Mouse (Mus musculus) liver, embryonic 13.5 days (tissue): ENCODE results near the gene Lipc. TPM values are rescaled to one million over a fixed set of nuclear protein-coding genes. Genes with fewer than 3 reads are reported as not detected.
A peak's percentile ranks its signal among the peaks of the same experiment; 100 is the strongest.

Source experiments
- ATAC-seq: fragments of 200-750 bp; cut with Nextera tagmentation; 2 replicates; pipeline ENCODE4 v1.8.0; 2017; ENCODE audit warnings: low read depth, mild to moderate bottlenecking, moderate number of reproducible peaks, moderate library complexity
- DNase-seq: peaks from one replicate; pipeline ENCODE4 v3.0.0; 2022
- H3K27ac ChIP-seq: fragments of 300-500 bp; sonication (generic); 2 replicates; pipeline ENCODE4 v1.5.1; 2015; ENCODE audit warnings: moderate library complexity, mild to moderate bottlenecking, inconsistent platforms
- H3K27me3 ChIP-seq: fragments of 300-500 bp; sonication (generic); 2 replicates; pipeline ENCODE4 v1.6.1; 2015; ENCODE audit warnings: mild to moderate bottlenecking, inconsistent platforms
- H3K36me3 ChIP-seq: fragments of 300-500 bp; sonication (generic); 2 replicates; pipeline ENCODE4 v1.6.1; 2015; ENCODE audit warnings: mild to moderate bottlenecking, inconsistent platforms
- H3K4me1 ChIP-seq: fragments of 300-500 bp; sonication (generic); replicated peaks from 2 replicates; pipeline ENCODE4 v1.6.1; 2015; ENCODE audit warnings: inconsistent platforms
- H3K4me2 ChIP-seq: fragments of 300-500 bp; sonication (generic); 2 replicates; pipeline ENCODE4 v1.6.1; 2015; ENCODE audit warnings: inconsistent platforms, mild to moderate bottlenecking, moderate library complexity
- H3K4me3 ChIP-seq: fragments of 300-500 bp; sonication (generic); replicated peaks from 2 replicates; pipeline ENCODE4 v1.5.1; 2015; ENCODE audit warnings: mild to moderate bottlenecking, inconsistent platforms
- H3K9ac ChIP-seq: fragments of 300-500 bp; sonication (generic); 2 replicates; pipeline ENCODE4 v1.6.1; 2015; ENCODE audit warnings: mild to moderate bottlenecking, inconsistent platforms
- H3K9me3 ChIP-seq: fragments of 300-500 bp; sonication (generic); replicated peaks from 2 replicates; pipeline ENCODE4 v1.6.1; 2016; ENCODE audit warnings: inconsistent platforms
- WGBS: fragments of 180-500 bp; shearing (Covaris S2); methylation state at CpG from one replicate; pipeline ENCODE4 v1.1.7; 2015; ENCODE audit not compliant: insufficient replicate concordance; 5-methylcytosine and 5-hydroxymethylcytosine counted together
- polyA plus RNA-seq: library from polyadenylated mRNA; unstranded; fragments of >200 nt; fragmentation: Nextera tagmentation; extraction: Ambion mirVana; gene quantifications from 2 replicates; pipeline ENCODE4 v1.2.1, GENCODE M21; 2015

Lipc gene
- polyA plus RNA-seq, 1 experiment from 2014 or later = 19.7 TPM

DNA sequence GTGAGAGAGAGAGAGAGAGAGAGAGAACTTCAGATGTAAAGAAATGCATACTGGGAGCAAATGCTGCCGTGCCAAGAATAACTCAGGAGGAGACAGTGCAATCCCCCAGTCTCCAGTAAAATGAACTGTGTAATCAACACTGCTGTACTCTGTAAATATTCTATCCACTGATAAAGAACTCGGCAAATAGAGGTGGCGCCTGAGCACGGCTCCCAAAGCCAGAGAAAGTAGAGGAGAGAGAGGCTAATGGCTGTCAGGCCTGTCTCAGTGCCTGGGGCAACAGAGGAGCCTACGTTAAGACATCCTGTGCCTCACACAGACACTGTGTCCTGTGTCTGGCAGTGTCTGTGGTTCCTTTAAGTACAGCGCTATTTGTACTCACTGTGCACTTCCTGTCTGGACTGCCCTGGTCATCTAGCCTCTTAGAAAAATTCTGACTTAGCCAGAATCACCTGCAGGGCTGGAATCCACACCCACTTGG, 111.1 kb downstream of the Lipc start:
- DNase-seq = no peak
- peaks cover 85% of the 10 kb centered on the region for H3K4me1 ChIP-seq
- H3K27ac ChIP-seq = peak overlapping the region; percentile 100
- no peaks in the 10 kb centered on the region for H3K27me3 ChIP-seq
- peak overlapping the region; percentile 2; the same call in 1 of the 2 replicates for H3K4me2 ChIP-seq
- no peaks in the 10 kb centered on the region for H3K36me3 ChIP-seq
- WGBS = 21% methylated on average over 6 of the region's 6 CpGs
- H3K9me3 ChIP-seq = no peaks in the 10 kb centered on the region
- peak; percentile 32 for ATAC-seq
- H3K4me3 ChIP-seq = no peak overlapping the region
- peak overlapping the region; percentile 28; the same call in 1 of the 2 replicates for H3K9ac ChIP-seq

DNA sequence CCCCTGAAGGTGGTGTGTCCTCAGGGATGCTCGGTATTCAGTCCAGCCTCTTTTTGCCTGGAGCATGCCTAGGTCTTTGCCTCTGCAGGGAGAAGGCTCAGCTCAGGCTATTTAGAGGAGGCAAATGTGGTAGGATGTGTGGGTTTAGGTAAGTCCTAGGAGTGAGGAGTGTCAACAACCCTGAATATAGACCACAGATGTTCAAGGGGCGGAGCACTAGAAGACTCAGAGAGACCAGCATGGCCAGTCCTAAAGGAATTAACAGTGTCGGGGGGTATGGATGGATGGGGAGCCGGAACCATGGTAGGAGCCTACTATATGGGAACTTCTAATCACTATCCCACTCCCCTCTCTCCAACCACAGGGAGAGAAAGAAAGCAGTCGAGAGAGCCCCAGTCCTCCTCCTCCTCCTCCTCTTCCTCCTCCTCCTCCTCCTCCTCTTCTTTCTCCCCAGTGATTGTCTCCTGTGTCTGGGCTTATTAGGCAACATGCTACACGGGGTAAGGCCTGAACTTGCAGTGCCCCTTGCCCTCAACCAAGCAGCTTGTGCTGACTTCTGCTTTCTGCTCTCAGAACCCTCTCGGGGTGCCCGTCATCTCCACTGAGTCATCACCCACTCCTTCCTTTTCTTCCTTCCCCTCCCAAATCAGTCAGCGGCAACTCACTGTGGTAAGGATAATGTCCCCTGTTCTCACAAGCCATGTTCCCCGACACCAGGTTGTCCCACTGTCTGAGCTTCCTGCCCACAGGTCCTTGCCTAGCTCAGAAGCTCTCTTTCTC, 113.7 kb downstream of the Lipc start:
- H3K27ac ChIP-seq = peak overlapping the region; percentile 100
- H3K9me3 ChIP-seq = no peaks in the 10 kb centered on the region
- ATAC-seq (no peak), DNase-seq (no peak)
- H3K4me2 ChIP-seq = 0 out of 2 replicates have a peak overlapping the region, but pooled peaks have one; percentile 2
- H3K4me1 ChIP-seq = peaks cover 99% of the 10 kb centered on the region
- H3K36me3 ChIP-seq = no peaks in the 10 kb centered on the region
- WGBS = 45% methylated on average over 10 of the region's 10 CpGs
- H3K9ac ChIP-seq = peak overlapping the region; percentile 58
- H3K27me3 ChIP-seq = no peaks in the 10 kb centered on the region
- no peak overlapping the region for H3K4me3 ChIP-seq

DNA sequence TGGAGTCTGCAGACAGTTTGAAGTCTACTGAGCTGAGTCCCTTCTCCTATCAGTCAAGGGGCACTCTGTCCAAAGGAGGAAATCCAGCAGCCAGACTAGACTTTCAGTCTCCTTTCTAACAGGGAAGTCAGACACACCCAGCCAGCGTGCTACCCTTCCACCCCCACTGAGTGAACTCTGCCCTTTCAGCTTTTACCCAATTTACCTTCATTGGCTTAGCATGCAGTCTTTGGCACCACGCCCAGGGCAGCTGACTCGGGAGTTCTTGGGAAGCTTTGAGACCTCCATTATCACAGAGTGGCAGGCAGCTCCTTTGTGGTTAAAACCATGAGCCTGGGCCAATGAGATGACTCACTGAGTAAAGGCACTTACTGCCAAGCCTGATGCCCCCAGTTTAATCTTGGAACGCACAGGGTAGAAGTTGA, 117.3 kb downstream of the Lipc start:
- Histone ChIP-seq H3K27me3 (no peaks in the 10 kb centered on the region), H3K9ac (peak overlapping the region; percentile 78), H3K4me2 (peak overlapping the region; percentile 66), H3K4me1 (peaks cover 97% of the 10 kb centered on the region), H3K36me3 (no peaks in the 10 kb centered on the region), H3K27ac (peak overlapping the region; percentile 100), H3K4me3 (peak overlapping the region; percentile 33), H3K9me3 (no peaks in the 10 kb centered on the region)
- DNase-seq (peak; percentile 96), ATAC-seq (peak; percentile 94)
- 5% methylated on average over 4 of the region's 4 CpGs for WGBS

DNA sequence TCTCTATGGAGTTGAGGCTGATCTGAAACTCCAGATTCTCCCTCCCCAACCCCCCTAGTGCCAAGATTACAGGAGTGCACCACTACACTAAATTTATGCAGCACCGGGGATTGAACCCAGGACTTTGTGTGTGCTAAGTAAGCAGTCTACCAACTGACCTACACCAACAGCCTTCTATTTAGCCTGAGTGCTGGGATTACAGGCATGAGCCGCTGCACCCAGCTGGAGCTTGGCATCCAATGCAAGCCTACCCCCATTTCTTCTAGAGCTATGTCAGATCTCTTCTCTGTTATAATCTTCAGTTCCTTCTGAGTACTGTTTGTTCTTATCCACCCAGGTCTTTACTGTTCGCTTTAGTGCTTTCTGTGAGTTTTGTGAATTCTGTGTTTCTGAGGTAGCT, 117.8 kb downstream of the Lipc start:
- 47% methylated on average over 3 of the region's 3 CpGs for WGBS
- H3K9ac ChIP-seq = peak overlapping the region; percentile 74

DNA sequence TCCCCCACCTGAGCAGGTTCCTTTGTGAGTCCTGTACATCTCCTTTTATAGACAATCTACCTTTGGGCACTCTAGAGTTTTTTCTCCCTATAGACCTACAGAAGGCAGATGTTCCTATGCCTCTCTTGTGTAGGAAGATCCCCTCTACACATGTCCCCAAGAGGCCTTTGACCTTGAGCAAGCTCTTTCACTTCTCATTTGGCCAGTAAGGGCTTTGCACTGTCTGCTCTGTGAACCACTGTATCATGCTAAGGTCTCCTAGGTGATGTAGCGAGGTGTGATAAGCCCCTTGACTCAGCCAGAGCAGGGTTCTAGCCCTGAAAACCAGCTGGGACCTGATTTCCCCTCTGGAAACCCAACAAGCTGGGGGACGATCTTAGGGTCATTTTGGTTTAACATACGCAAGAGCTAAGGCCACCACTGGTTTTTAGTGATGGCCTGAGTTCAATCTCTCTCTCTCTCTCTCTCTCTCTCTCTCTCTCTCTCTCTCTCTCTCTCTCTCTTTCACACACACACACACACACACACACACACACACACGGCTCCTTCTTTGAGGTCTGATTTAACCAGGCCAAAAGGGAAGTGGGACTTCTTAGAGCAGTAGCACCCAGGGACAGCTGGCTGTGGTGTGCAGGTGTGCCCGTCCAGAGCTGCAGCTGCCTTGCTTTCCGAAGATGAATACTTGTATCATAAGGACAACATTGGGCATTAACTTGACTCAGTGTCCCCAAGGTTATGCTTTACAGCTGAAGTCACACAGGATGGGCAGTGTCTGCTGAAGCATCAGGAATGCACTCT, 118.7 kb downstream of the Lipc start:
- 61% methylated on average over 6 of the region's 6 CpGs for WGBS

More for the DNA sequence above, 117.8 kb downstream of the Lipc start:
- DNase-seq = no peak
- ATAC-seq = no peak
- Histone ChIP-seq H3K27ac (peak overlapping the region; percentile 100), H3K4me3 (peak overlapping the region; percentile 33), H3K4me1 (peaks cover 96% of the 10 kb centered on the region), H3K36me3 (no peaks in the 10 kb centered on the region), H3K4me2 (peak overlapping the region; percentile 66), H3K9me3 (no peaks in the 10 kb centered on the region), H3K27me3 (no peaks in the 10 kb centered on the region)

DNA sequence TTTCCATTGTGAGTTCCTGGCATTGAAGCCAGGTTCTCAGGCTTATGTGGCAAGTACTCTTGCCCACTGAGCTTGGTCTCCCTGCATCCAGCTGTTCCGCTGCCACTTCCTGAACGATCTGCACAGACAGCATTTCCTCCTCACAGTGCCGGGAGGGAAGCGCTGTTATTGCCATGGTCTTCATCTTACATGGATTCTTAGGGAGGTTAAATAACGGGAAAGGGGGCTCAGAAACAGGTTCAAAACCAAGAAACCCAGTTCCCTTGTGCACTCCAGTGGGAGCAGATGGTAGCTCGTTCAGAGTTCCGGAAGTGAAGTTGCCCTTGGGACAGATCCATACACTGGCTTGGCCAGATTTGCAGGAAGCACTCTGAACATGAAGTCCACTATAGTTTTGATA, 119.8 kb downstream of the Lipc start:
- Histone ChIP-seq H3K9ac (peak overlapping the region; percentile 17; the same call in 1 of the 2 replicates), H3K9me3 (no peaks in the 10 kb centered on the region), H3K27me3 (no peaks in the 10 kb centered on the region), H3K4me2 (no peak overlapping the region), H3K36me3 (no peaks in the 10 kb centered on the region), H3K4me3 (no peak overlapping the region), H3K27ac (peak overlapping the region; percentile 100), H3K4me1 (peaks cover 93% of the 10 kb centered on the region)
- ATAC-seq = no peak
- WGBS = 71% methylated on average over 7 of the region's 7 CpGs
- DNase-seq = no peak

More for the DNA sequence above, 118.7 kb downstream of the Lipc start:
- ATAC-seq (no peak), DNase-seq (no peak)
- H3K4me1 ChIP-seq = peaks cover 94% of the 10 kb centered on the region
- H3K4me3 ChIP-seq = no peak overlapping the region
- H3K4me2 ChIP-seq = peak overlapping the region; percentile 66
- no peaks in the 10 kb centered on the region for H3K36me3 ChIP-seq
- peak overlapping the region; percentile 74 for H3K9ac ChIP-seq
- H3K27me3 ChIP-seq = no peaks in the 10 kb centered on the region
- H3K27ac ChIP-seq = peak overlapping the region; percentile 100
- no peaks in the 10 kb centered on the region for H3K9me3 ChIP-seq

DNA sequence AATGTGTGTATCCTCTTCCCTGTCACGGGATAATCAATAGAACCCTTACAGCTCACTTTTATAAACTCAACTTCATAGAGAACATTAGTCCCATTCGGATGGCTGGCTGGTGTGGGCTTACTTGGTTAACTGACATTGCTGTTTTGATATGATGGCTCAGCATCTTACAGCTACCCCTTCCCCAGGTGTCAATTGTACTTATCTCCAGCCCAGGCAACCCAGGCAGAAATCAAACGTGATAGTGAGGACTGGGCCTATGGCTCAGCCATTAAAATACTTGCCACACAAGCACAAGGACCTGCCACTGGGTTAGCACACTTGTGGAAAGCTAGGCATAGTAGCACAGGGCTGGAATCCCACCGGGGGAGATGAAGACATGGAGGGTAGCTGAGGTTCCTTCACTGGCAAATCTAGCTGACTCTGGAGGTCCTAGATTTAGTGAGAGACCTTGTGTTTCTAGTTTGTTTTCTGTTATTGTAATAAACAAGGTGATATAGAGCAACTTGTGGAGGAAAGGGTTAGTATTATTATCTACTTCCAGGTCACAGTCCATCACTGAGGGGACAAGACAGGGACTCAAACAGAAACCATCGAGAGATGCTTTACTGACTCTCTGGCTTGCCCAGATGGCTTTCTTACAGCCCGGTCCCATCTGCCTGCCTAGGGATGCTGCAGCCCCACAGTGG, 121.0 kb downstream of the Lipc start:
- Histone ChIP-seq H3K4me3 (no peak overlapping the region), H3K36me3 (no peaks in the 10 kb centered on the region), H3K9ac (peak overlapping the region; percentile 41; the same call in 1 of the 2 replicates), H3K9me3 (no peaks in the 10 kb centered on the region), H3K4me2 (no peak overlapping the region), H3K27me3 (no peaks in the 10 kb centered on the region), H3K4me1 (peaks cover 84% of the 10 kb centered on the region), H3K27ac (peak overlapping the region; percentile 66)
- DNase-seq (no peak), ATAC-seq (no peak)
- 61% methylated on average over 6 of the region's 6 CpGs for WGBS

DNA sequence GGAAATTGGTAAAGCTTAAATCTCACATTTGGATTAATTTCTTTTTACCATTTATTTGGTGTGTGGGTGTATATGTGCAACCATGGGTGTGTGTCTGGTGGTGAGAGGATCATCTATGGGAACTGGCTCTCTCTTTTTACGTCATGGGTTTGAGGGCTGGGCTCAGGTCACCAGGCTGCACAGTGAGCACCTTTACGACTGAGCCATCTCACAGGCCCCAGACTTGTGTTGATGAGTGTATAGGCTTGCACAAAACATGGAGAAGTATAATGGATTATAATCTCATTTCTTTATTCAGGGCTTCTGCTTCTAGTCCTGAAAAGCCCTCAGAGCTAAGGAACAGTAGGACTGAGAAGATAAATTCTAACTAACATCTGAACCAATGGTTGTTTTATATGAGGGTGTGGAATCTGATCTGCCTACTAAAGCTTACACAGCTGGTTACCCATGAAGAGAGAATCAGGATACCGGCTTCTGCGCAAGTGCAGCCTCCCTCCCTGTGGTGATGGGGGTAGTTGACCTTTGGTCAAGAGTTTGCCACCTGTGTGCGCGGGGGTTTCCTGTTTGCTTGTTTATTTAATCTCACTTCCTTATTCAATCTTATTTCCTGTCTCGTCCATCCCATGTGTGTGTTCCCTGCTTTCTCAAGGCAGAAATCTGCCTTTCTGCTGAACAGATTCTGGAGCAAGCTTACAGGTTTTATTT, 122.1 kb downstream of the Lipc start:
- Histone ChIP-seq H3K27ac (peak overlapping the region; percentile 40), H3K36me3 (no peaks in the 10 kb centered on the region), H3K9ac (no peak overlapping the region), H3K9me3 (no peaks in the 10 kb centered on the region), H3K4me1 (peaks cover 78% of the 10 kb centered on the region), H3K4me3 (no peak overlapping the region), H3K27me3 (no peaks in the 10 kb centered on the region), H3K4me2 (no peak overlapping the region)
- WGBS = 63% methylated on average over 7 of the region's 7 CpGs
- ATAC-seq (no peak), DNase-seq (no peak)

DNA sequence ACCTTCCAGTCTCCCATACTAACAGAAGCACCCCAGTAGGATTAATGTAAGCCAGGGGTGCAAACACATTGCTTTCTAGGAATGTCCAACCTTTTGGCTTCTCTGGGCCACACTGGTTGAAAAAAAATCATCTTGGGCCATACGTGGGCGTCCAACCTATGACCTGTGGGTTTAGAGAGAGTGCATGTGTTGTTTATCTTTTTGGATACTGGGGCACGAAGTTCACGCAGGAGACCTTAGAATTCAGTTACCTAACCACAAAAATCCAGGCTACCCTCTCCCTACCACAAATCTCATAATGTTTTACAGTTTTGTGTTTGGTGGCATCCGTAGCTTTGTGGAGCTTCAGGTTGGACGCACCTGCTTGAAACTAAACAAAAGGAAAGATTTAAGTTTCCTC, 124.1 kb downstream of the Lipc start:
- Histone ChIP-seq H3K9ac (no peak overlapping the region), H3K4me2 (no peak overlapping the region), H3K27ac (peak overlapping the region; percentile 68), H3K4me3 (no peak overlapping the region), H3K27me3 (no peaks in the 10 kb centered on the region), H3K36me3 (no peaks in the 10 kb centered on the region), H3K4me1 (peaks cover 71% of the 10 kb centered on the region), H3K9me3 (no peaks in the 10 kb centered on the region)
- no peak for DNase-seq
- 65% methylated on average over 6 of the region's 6 CpGs for WGBS
- 0 out of 2 replicates have a peak, but pooled peaks have one; percentile 21 for ATAC-seq

DNA sequence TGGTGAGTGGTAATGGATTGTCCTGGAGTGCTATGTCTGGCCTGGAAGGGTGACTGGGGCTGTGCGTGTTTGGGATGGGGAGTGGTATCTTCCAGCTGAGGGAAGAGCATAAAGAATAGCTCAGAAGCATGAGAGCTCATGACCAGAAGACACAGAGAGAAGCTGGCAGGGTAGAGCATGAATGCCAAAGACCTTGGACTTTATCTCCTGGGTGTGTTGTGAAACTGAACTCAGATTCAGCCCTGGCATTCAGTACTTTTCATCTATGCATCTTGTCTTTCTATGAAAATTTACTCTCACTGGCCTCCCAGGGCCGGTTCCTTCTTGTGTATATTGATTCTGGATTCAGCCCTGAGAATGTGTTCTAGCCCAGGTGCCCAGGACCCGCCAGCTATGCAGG, 127.9 kb downstream of the Lipc start:
- H3K36me3 ChIP-seq = no peaks in the 10 kb centered on the region
- WGBS = 73% methylated on average over 3 of the region's 3 CpGs
- no peak for DNase-seq

More for the DNA sequence above, 127.9 kb downstream of the Lipc start:
- peak overlapping the region; percentile 38 for H3K27ac ChIP-seq
- H3K4me2 ChIP-seq = no peak overlapping the region
- H3K4me1 ChIP-seq = peaks cover 46% of the 10 kb centered on the region
- ATAC-seq = no peak
- H3K9me3 ChIP-seq = no peaks in the 10 kb centered on the region
- peak overlapping the region; percentile 5; the same call in 1 of the 2 replicates for H3K9ac ChIP-seq
- H3K4me3 ChIP-seq = no peak overlapping the region
- no peaks in the 10 kb centered on the region for H3K27me3 ChIP-seq
